Mouse (Mus musculus) thymus, adult 2 months (tissue): Measurements from ENCODE around the gene Eci3.
"Not testable (repeated sequence)": the region's sequence is repeated elsewhere in the genome, so short reads cannot be mapped to it uniquely, and the experiment has no call there.

Source experiments
- CTCF ChIP-seq: fragments of 200-500 bp; IDR thresholded peaks from 2 replicates; pipeline ENCODE4 v1.5.1; 2012; ENCODE audit warnings: mild to moderate bottlenecking, control low read depth, low read length, moderate library complexity, borderline replicate concordance; ENCODE audit not compliant: control insufficient read depth, poor library complexity, insufficient read depth; ENCODE audit errors: extremely low read depth
- POLR2A ChIP-seq: fragments of 200-500 bp; IDR thresholded peaks from 2 replicates; pipeline ENCODE4 v1.6.1; 2012; ENCODE audit warnings: mild to moderate bottlenecking, low read length, control low read depth, moderate library complexity; ENCODE audit not compliant: control insufficient read depth, poor library complexity, insufficient read depth; ENCODE audit errors: extremely low read depth

DNA sequence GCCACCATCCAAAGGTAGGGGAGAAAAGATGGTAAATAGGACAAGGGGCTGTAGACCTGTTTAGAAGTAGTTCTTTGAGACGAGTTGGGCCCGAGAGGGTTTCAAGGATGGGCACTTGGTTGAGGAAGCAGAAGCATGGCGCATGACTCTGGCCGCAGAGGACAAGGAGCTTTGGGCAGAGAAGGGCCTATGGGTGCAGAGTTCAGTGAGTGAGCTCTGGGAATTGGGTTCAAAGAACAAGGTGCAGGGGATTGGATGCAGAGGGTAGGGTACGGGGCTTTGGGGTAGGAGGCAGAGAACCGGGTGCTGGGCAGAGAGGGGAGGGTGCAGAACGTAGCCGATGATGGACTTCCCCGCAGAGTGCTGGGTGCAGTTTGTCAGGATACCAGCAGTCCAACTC, 2.0 kb upstream of the Eci3 start:
- not testable (repeated sequence) for TF ChIP-seq CTCF, POLR2A
